Mouse (Mus musculus): Measurements from ENCODE around the gene Cct3. TPM values are rescaled to one million over a fixed set of nuclear protein-coding genes. Genes with fewer than 3 reads are reported as not detected.
"Not testable (repeated sequence)": the region's sequence is repeated elsewhere in the genome, so short reads cannot be mapped to it uniquely, and the experiment has no call there.

Gene Cct3
- polyA plus RNA-seq, 1 experiment from 2014 or later = 559 TPM

- Histone ChIP-seq H3K9me3 (no peaks in the 10 kb centered on the region), H3K4me2 (peak within 1 kb of the TSS; percentile 37), H3K27me3 (peaks cover 28% of the 10 kb centered on the region), H3K4me3 (peak within 1 kb of the TSS; percentile 25), H3K4me1 (peaks cover 10% of the 10 kb centered on the region), H3K9ac (peak within 1 kb of the TSS; percentile 36; the same call in 1 of the 2 replicates), H3K36me3 (peaks cover 38% of the 10 kb centered on the region), H3K27ac (peak within 1 kb of the TSS; percentile 39)
- no peak for ATAC-seq (ENCODE audit: insufficient number of reproducible peaks, insufficient read depth, low FRiP score, low TSS enrichment, low read depth)
- WGBS = 1% methylated on average over 16 of the region's 16 CpGs
These were observed 67.4 kb downstream of the Cct3 start, which contains the start of gene Paqr6 for GRCm38 (mm10) chr3:88364337-88364736. Paqr6 (plus strand) TSS chr3:88364584.

- peaks cover 9% of the 10 kb centered on the region; the same call in 1 of the 2 replicates for H3K9me3 ChIP-seq
- H3K4me2 ChIP-seq = no peak overlapping the region
- H3K36me3 ChIP-seq = peaks cover 23% of the 10 kb centered on the region
- H3K4me3 ChIP-seq = no peak overlapping the region
- no peak overlapping the region for H3K27ac ChIP-seq
- H3K4me1 ChIP-seq = peaks cover 10% of the 10 kb centered on the region
- peaks cover 28% of the 10 kb centered on the region for H3K27me3 ChIP-seq
- H3K9ac ChIP-seq = no peak overlapping the region
- ATAC-seq (ENCODE audit: insufficient number of reproducible peaks, insufficient read depth, low FRiP score, low TSS enrichment, low read depth) = no peak
- WGBS = 37% methylated on average over 34 of the region's 34 CpGs
These were observed 68.9 kb downstream of the Cct3 start for GRCm38 (mm10) chr3:88365705-88366361.

GRCm38 (mm10) chr3:88366830-88367428 is 70.0 kb downstream of the Cct3 start:
- peak; percentile 68 for ATAC-seq (ENCODE audit: insufficient number of reproducible peaks, insufficient read depth, low FRiP score, low TSS enrichment, low read depth)
- peak overlapping the region; percentile 31 for H3K4me3 ChIP-seq
- H3K4me1 ChIP-seq, H3K27ac ChIP-seq, H3K9me3 ChIP-seq: not testable (repeated sequence)
- peaks cover 28% of the 10 kb centered on the region for H3K27me3 ChIP-seq
- H3K4me2 ChIP-seq = peak overlapping the region; percentile 58
- WGBS = 3% methylated on average over 21 of the region's 22 CpGs
- 0 out of 2 replicates have a peak overlapping the region, but pooled peaks have one; percentile 49 for H3K9ac ChIP-seq
- peaks cover 12% of the 10 kb centered on the region for H3K36me3 ChIP-seq

- H3K27ac ChIP-seq; H3K9ac ChIP-seq; H3K36me3 ChIP-seq; ATAC-seq (ENCODE audit: insufficient number of reproducible peaks, insufficient read depth, low FRiP score, low TSS enrichment, low read depth); H3K9me3 ChIP-seq; H3K4me1 ChIP-seq; H3K4me3 ChIP-seq: not testable (repeated sequence)
- 52% methylated on average over 3 of the region's 7 CpGs for WGBS
- Histone ChIP-seq H3K27me3 (peaks cover 28% of the 10 kb centered on the region), H3K4me2 (peak overlapping the region; percentile 58)
These were observed 70.6 kb downstream of the Cct3 start for GRCm38 (mm10) chr3:88367517-88367916.

- not testable (repeated sequence) for H3K4me3 ChIP-seq; H3K4me2 ChIP-seq; H3K4me1 ChIP-seq; H3K36me3 ChIP-seq; H3K9me3 ChIP-seq; H3K9ac ChIP-seq; ATAC-seq (ENCODE audit: insufficient number of reproducible peaks, insufficient read depth, low FRiP score, low TSS enrichment, low read depth); H3K27ac ChIP-seq
- WGBS = 79% methylated on average over 7 of the region's 7 CpGs
- H3K27me3 ChIP-seq = peaks cover 28% of the 10 kb centered on the region
These were observed 71.6 kb downstream of the Cct3 start for GRCm38 (mm10) chr3:88368511-88368910.

Other genes starting within 250 kb of the Cct3 start
- 208 and 210 TPM in 2 replicates for gene Naxe, start 238.6 kb upstream of the Cct3 start, polyA plus RNA-seq (2015; fragmentation: Nextera tagmentation; extraction: Ambion mirVana)
- gene Ttc24, start 218.8 kb upstream of the Cct3 start, polyA plus RNA-seq (2015; fragmentation: Nextera tagmentation; extraction: Ambion mirVana) = 0.11 and 0.19 TPM in 2 replicates
- 20.1 and 22.8 TPM in 2 replicates for gene Iqgap3, start 215.1 kb upstream of the Cct3 start, polyA plus RNA-seq (2015; fragmentation: Nextera tagmentation; extraction: Ambion mirVana)
- 18.1 and 18.2 TPM in 2 replicates for gene Mef2d, start 154.7 kb upstream of the Cct3 start, polyA plus RNA-seq (2015; fragmentation: Nextera tagmentation; extraction: Ambion mirVana)
- gene Rhbg, start 42.4 kb upstream of the Cct3 start, polyA plus RNA-seq (2015; fragmentation: Nextera tagmentation; extraction: Ambion mirVana) = 3.3 and 6.7 TPM in 2 replicates
- gene Gm38392, start 9.9 kb upstream of the Cct3 start, polyA plus RNA-seq (2015; fragmentation: Nextera tagmentation; extraction: Ambion mirVana) = 0.55 and 3.5 TPM in 2 replicates
- 15.0 and 16.1 TPM in 2 replicates for gene Tsacc, start 117 bp upstream of the Cct3 start, polyA plus RNA-seq (2015; fragmentation: Nextera tagmentation; extraction: Ambion mirVana)
- 164 and 188 TPM in 2 replicates for gene Glmp, start 27.9 kb downstream of the Cct3 start, polyA plus RNA-seq (2015; fragmentation: Nextera tagmentation; extraction: Ambion mirVana)
- gene Tmem79, start 39.0 kb downstream of the Cct3 start, polyA plus RNA-seq (2015; fragmentation: Nextera tagmentation; extraction: Ambion mirVana) = 9.1 and 10.4 TPM in 2 replicates
- 55.0 and 58.3 TPM in 2 replicates for gene Smg5, start 39.1 kb downstream of the Cct3 start, polyA plus RNA-seq (2015; fragmentation: Nextera tagmentation; extraction: Ambion mirVana)
- gene Paqr6, start 67.5 kb downstream of the Cct3 start, polyA plus RNA-seq (2015; fragmentation: Nextera tagmentation; extraction: Ambion mirVana) = 4.2 and 4.9 TPM in 2 replicates
- gene Bglap3, start 75.6 kb downstream of the Cct3 start, polyA plus RNA-seq (2015; fragmentation: Nextera tagmentation; extraction: Ambion mirVana) = 0.28 TPM in 1 of 2 replicates, not detected in the other
- 0.58 TPM in 1 of 2 replicates, not detected in the other for gene Bglap2, start 81.6 kb downstream of the Cct3 start, polyA plus RNA-seq (2015; fragmentation: Nextera tagmentation; extraction: Ambion mirVana)
- gene Bglap, start 87.3 kb downstream of the Cct3 start, polyA plus RNA-seq (2015; fragmentation: Nextera tagmentation; extraction: Ambion mirVana) = 0.91 TPM in 1 of 2 replicates, not detected in the other
- gene Pmf1, start 113.2 kb downstream of the Cct3 start, polyA plus RNA-seq (2015; fragmentation: Nextera tagmentation; extraction: Ambion mirVana) = 121 and 153 TPM in 2 replicates
- 16.5 and 16.7 TPM in 2 replicates for gene Slc25a44, start 128.0 kb downstream of the Cct3 start, polyA plus RNA-seq (2015; fragmentation: Nextera tagmentation; extraction: Ambion mirVana)
- gene Sema4a, start 164.1 kb downstream of the Cct3 start, polyA plus RNA-seq (2015; fragmentation: Nextera tagmentation; extraction: Ambion mirVana) = 10.3 and 13.3 TPM in 2 replicates
- gene Lmna, start 212.8 kb downstream of the Cct3 start, polyA plus RNA-seq (2015; fragmentation: Nextera tagmentation; extraction: Ambion mirVana) = 311 and 321 TPM in 2 replicates
- 32.2 and 33.4 TPM in 2 replicates for gene Mex3a, start 235.3 kb downstream of the Cct3 start, polyA plus RNA-seq (2015; fragmentation: Nextera tagmentation; extraction: Ambion mirVana)

All from embryonic facial prominence, embryonic 13.5 days (tissue).